Mouse (Mus musculus) E14TG2a.4 (cell line): ENCODE data around the gene Mad2l1bp.

Experiments used
- CTCF ChIP-seq: conservative IDR thresholded peaks from 2 replicates; pipeline ENCODE4 v1.5.1; 2014; ENCODE audit warnings: low read length
- NANOG ChIP-seq: IDR thresholded peaks from 2 replicates; pipeline ENCODE4 v1.6.1; 2014; ENCODE audit warnings: borderline replicate concordance, low read length, mixed read lengths

DNA sequence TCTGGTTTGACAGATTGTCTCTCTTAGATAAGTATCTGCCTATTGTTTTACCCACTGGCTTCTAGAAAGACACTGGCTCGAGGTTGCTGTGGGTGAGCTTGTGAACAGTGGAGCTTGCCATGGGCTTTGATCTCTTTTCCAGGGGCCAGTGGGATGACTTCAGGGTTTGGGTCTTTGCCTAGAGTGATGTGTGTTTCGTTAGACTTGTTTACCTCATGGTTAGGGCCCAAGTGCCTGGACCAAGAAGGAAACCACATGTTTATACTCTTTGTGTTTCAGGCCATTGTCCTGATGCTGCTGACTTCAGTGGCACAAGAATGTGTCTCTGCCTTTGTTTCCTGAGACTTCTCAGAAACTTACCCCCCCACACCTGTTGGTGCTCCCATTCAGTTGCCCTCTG lies 37.9 kb downstream of the Mad2l1bp start:
- TF ChIP-seq CTCF, result no peak
- no peak for TF ChIP-seq NANOG
